Mouse (Mus musculus) limb, embryonic 12.5 days (tissue): ENCODE results near the gene A830018L16Rik. TPM values are rescaled to one million over a fixed set of nuclear protein-coding genes. Genes with fewer than 3 reads are reported as not detected.
"Not testable (repeated sequence)": the region's sequence is repeated elsewhere in the genome, so short reads cannot be mapped to it uniquely, and the experiment has no call there.

Experiments
- ATAC-seq: fragments of 200-750 bp; cut with Nextera tagmentation; 2 replicates; pipeline ENCODE4 v1.8.0; 2017; ENCODE audit warnings: low read depth, moderate TSS enrichment; ENCODE audit not compliant: insufficient number of reproducible peaks, insufficient read depth, low FRiP score, low TSS enrichment
- H3K27ac ChIP-seq: fragments of 300-500 bp; sonication (generic); 2 replicates; pipeline ENCODE4 v1.5.1; 2016; ENCODE audit warnings: mild to moderate bottlenecking, moderate library complexity
- H3K27me3 ChIP-seq: fragments of 300-500 bp; sonication (generic); 2 replicates; pipeline ENCODE4 v1.6.1; 2016; ENCODE audit warnings: mild to moderate bottlenecking, moderate library complexity
- H3K36me3 ChIP-seq: fragments of 300-500 bp; sonication (generic); 2 replicates; pipeline ENCODE4 v1.6.1; 2016; ENCODE audit warnings: mild to moderate bottlenecking, moderate library complexity
- H3K4me1 ChIP-seq: fragments of 300-500 bp; sonication (generic); replicated peaks from 2 replicates; pipeline ENCODE4 v1.6.1; 2016
- H3K4me2 ChIP-seq: fragments of 300-500 bp; sonication (generic); 2 replicates; pipeline ENCODE4 v1.6.1; 2016; ENCODE audit warnings: mild to moderate bottlenecking, moderate library complexity
- H3K4me3 ChIP-seq: fragments of 300-500 bp; sonication (generic); replicated peaks from 2 replicates; pipeline ENCODE4 v1.5.1; 2016; ENCODE audit warnings: mild to moderate bottlenecking
- H3K9ac ChIP-seq: fragments of 300-500 bp; sonication (generic); replicated peaks from 2 replicates; pipeline ENCODE4 v1.6.1; 2016; ENCODE audit warnings: mild to moderate bottlenecking, moderate library complexity
- H3K9me3 ChIP-seq: fragments of 300-500 bp; sonication (generic); 2 replicates; pipeline ENCODE4 v1.6.1; 2016; ENCODE audit warnings: mild to moderate bottlenecking, moderate library complexity
- WGBS: fragments of 180-500 bp; shearing (Covaris S2); methylation state at CpG from one replicate; pipeline ENCODE4 v1.1.7; 2016; 5-methylcytosine and 5-hydroxymethylcytosine counted together
- polyA plus RNA-seq: library from polyadenylated mRNA; unstranded; fragments of >200 nt; fragmentation: Nextera tagmentation; extraction: Ambion mirVana; gene quantifications from 2 replicates; pipeline ENCODE4 v1.2.1, GENCODE M21; 2016

Gene A830018L16Rik
- polyA plus RNA-seq, 1 experiment from 2014 or later = 2.3 TPM

DNA sequence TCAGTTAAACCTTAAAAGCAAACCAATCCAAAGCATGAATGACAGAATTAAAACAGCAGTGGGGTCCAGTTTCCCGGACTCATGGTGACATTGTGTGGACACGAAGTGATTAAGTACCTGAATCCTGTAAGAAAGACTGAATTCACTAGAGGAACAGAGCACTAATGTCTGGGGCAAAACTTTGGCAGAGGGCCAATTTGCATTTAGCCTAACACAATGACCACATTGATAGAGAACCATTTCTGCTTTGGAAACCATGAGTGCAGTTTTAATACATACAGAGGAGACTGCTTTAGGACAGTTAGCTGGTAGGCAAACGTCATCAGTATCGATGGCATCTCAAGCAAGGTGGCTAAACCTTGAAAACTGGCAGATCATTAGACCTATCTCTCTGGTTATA, 586.7 kb downstream of the A830018L16Rik start:
- no peak overlapping the region for H3K9ac ChIP-seq
- peak overlapping the region; percentile 59; the same call in 1 of the 2 replicates for H3K27ac ChIP-seq
- peak; percentile 81 for ATAC-seq
- WGBS = 49% methylated on average over 4 of the region's 4 CpGs
- H3K27me3 ChIP-seq = no peaks in the 10 kb centered on the region
- no peak overlapping the region for H3K4me3 ChIP-seq
- no peaks in the 10 kb centered on the region for H3K9me3 ChIP-seq
- H3K4me1 ChIP-seq = peaks cover 18% of the 10 kb centered on the region
- no peaks in the 10 kb centered on the region for H3K36me3 ChIP-seq
- H3K4me2 ChIP-seq = no peak overlapping the region

DNA sequence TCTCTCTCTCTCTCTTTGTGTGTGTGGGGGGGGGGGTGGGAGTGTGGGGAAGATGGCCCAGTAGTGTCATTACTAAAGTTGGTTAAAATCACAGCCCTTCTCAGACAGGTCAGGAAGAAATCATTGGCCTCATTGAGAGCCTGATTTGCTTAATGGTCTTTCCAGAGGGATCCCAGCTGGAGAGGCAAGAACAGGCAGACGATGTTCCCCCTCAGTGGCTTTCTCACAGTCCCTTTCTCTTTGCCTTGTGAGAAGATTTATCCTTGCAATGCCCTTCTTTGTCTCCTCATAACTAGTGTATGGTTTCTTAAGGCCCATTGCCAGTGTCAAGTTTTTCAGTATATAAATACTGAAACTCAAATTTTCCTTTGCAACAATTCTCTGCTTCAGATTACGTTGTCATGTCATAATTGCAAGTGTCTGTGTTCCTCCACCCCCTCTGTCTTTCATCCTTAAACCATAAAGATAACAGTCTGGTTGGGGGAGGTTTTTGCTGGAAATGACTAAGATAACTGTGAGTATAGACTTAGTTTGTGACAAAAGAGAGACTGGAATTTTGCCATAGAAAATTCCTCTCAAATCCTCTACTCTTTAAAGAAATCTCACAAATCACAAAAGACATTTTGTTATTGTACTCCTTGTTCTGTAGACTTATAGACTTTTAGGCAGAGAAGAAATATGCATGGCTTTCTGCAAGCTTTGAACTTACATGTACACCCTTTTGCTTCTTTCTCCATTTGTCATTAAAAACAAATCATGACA, 595.1 kb downstream of the A830018L16Rik start:
- ATAC-seq = no peak
- Histone ChIP-seq H3K36me3 (no peaks in the 10 kb centered on the region), H3K4me1 (no peaks in the 10 kb centered on the region), H3K27ac (no peak overlapping the region), H3K9me3 (no peaks in the 10 kb centered on the region), H3K4me3 (no peak overlapping the region), H3K9ac (no peak overlapping the region), H3K27me3 (no peaks in the 10 kb centered on the region), H3K4me2 (no peak overlapping the region)
- 45% methylated on average over 2 of the region's 2 CpGs for WGBS

DNA sequence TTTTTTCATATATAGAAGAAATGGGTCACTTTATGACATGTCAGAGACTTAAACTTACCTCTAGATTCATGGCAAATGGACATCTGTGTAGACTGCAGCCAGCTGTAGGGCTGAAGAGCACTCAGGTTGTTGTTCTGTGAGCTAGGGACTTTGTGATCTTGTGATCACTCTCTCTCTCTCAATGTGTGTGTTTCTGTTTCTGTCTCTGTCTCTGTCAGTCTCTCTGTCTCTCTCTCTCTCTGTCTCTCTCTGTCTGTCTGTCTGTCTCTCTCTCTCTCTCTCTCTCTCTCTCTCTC, 595.6 kb downstream of the A830018L16Rik start:
- H3K4me3 ChIP-seq = no peak overlapping the region
- H3K27ac ChIP-seq = no peak overlapping the region
- no peaks in the 10 kb centered on the region for H3K9me3 ChIP-seq
- no peaks in the 10 kb centered on the region for H3K4me1 ChIP-seq
- H3K27me3 ChIP-seq = no peaks in the 10 kb centered on the region
- H3K9ac ChIP-seq = no peak overlapping the region
- H3K4me2 ChIP-seq = no peak overlapping the region
- no peaks in the 10 kb centered on the region for H3K36me3 ChIP-seq
- no peak for ATAC-seq

DNA sequence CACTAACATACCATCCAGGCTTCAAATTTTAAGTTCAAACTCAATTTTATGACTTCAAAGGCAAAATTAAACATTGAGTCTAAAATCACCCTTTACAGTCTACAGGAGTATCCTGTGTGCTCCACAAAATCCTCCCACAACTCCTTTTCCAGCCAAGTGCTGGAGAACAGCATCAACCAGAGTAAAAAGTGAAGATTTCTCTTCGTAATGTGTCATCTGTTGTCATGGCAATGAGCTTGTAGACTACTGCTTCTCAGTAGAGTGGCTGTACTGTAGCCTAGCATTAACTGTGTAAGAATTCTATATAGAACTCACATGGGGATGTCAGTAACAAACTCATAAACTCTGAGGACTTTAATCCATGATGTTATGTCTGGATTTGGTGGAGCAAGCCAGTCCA, 596.7 kb downstream of the A830018L16Rik start:
- no peaks in the 10 kb centered on the region for H3K9me3 ChIP-seq
- no peak for ATAC-seq
- H3K9ac ChIP-seq = no peak overlapping the region
- 84% methylated on average over 1 of the region's 1 CpGs for WGBS
- no peaks in the 10 kb centered on the region for H3K4me1 ChIP-seq
- H3K27ac ChIP-seq = no peak overlapping the region
- H3K4me3 ChIP-seq = no peak overlapping the region
- no peak overlapping the region for H3K4me2 ChIP-seq
- no peaks in the 10 kb centered on the region for H3K27me3 ChIP-seq
- no peaks in the 10 kb centered on the region for H3K36me3 ChIP-seq

DNA sequence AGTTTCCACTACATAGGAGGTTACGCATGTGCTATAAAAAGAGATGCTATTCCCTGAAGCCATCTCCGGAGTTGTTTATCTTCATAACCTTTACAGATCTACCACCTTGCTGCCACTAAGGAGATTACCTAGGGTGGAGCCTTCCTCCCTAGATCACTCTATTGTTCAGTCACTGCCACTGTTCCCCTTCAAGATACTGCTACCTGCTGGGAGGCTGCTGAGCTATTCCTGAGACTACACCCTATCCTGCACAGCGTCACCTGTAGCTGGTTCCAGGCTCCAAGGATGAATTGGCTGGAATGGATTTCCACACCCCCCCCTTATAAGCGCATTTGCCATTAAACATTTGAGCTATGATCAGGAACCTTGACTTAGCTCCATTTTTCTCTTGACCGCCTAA, 606.7 kb downstream of the A830018L16Rik start:
- H3K4me1 ChIP-seq, H3K4me3 ChIP-seq, H3K9me3 ChIP-seq, H3K36me3 ChIP-seq, H3K9ac ChIP-seq, H3K27me3 ChIP-seq, ATAC-seq, H3K27ac ChIP-seq, H3K4me2 ChIP-seq: not testable (repeated sequence)
- WGBS = 91% methylated on average over 5 of the region's 5 CpGs
